Mouse (Mus musculus) hindbrain, embryonic 10.5 days (tissue): Measurements from ENCODE around the gene Pde9a. TPM values are rescaled to one million over a fixed set of nuclear protein-coding genes. Genes with fewer than 3 reads are reported as not detected.

Source experiments
- DNase-seq: peaks from one replicate; pipeline ENCODE4 v3.0.0-alpha.2; 2017; ENCODE audit warnings: low spot score
- H3K27ac ChIP-seq: fragments of 300-500 bp; sonication (generic); 2 replicates; pipeline ENCODE4 v1.5.1; 2016; ENCODE audit warnings: mild to moderate bottlenecking, moderate library complexity
- H3K27me3 ChIP-seq: fragments of 300-500 bp; sonication (generic); 2 replicates; pipeline ENCODE4 v1.6.1; 2016; ENCODE audit warnings: mild to moderate bottlenecking; ENCODE audit not compliant: poor library complexity, insufficient read depth, severe bottlenecking
- H3K36me3 ChIP-seq: fragments of 300-500 bp; sonication (generic); 2 replicates; pipeline ENCODE4 v1.6.1; 2016; ENCODE audit warnings: mild to moderate bottlenecking, moderate library complexity
- H3K4me1 ChIP-seq: fragments of 300-500 bp; sonication (generic); replicated peaks from 2 replicates; pipeline ENCODE4 v1.6.1; 2016; ENCODE audit warnings: mild to moderate bottlenecking
- H3K4me3 ChIP-seq: fragments of 300-500 bp; sonication (generic); 2 replicates; pipeline ENCODE4 v1.5.1; 2016; ENCODE audit warnings: mild to moderate bottlenecking, moderate library complexity
- H3K9me3 ChIP-seq: fragments of 300-500 bp; sonication (generic); 2 replicates; pipeline ENCODE4 v1.6.1; 2016; ENCODE audit warnings: mild to moderate bottlenecking, moderate library complexity
- WGBS: fragments of 180-500 bp; shearing (Covaris S2); methylation state at CpG from one replicate; pipeline ENCODE4 v1.1.7; 2016; 5-methylcytosine and 5-hydroxymethylcytosine counted together
- polyA plus RNA-seq: library from polyadenylated mRNA; unstranded; fragments of >200 nt; fragmentation: Nextera tagmentation; extraction: Ambion mirVana; gene quantifications from 2 replicates; pipeline ENCODE4 v1.2.1, GENCODE M21; 2016

The Pde9a gene
- polyA plus RNA-seq, 1 experiment from 2014 or later = 19.9 TPM

GRCm38 (mm10) chr17:31365586-31366166, 20.3 kb upstream of the Pde9a start:
- H3K4me3 ChIP-seq = no peak overlapping the region
- no peaks in the 10 kb centered on the region; the same call in 1 of the 2 replicates for H3K27me3 ChIP-seq
- no peak overlapping the region for H3K27ac ChIP-seq
- H3K9me3 ChIP-seq = no peaks in the 10 kb centered on the region
- H3K36me3 ChIP-seq = no peaks in the 10 kb centered on the region
- peaks cover 20% of the 10 kb centered on the region for H3K4me1 ChIP-seq
- WGBS = 93% methylated on average over 5 of the region's 5 CpGs
- DNase-seq = no peak

- H3K27me3 ChIP-seq = no peaks in the 10 kb centered on the region
- H3K4me1 ChIP-seq = peaks cover 16% of the 10 kb centered on the region; the same call in 1 of the 2 replicates
- no peak overlapping the region for H3K27ac ChIP-seq
- H3K4me3 ChIP-seq = no peak overlapping the region
- H3K36me3 ChIP-seq = no peaks in the 10 kb centered on the region
- no peaks in the 10 kb centered on the region for H3K9me3 ChIP-seq
- no peak for DNase-seq
- WGBS = 87% methylated on average over 2 of the region's 2 CpGs
These were observed 15.8 kb upstream of the Pde9a start for GRCm38 (mm10) chr17:31370221-31370620.

- Histone ChIP-seq H3K27me3 (no peaks in the 10 kb centered on the region), H3K36me3 (no peaks in the 10 kb centered on the region), H3K4me1 (peaks cover 13% of the 10 kb centered on the region; the same call in 1 of the 2 replicates), H3K27ac (no peak overlapping the region), H3K9me3 (no peaks in the 10 kb centered on the region), H3K4me3 (no peak overlapping the region)
- DNase-seq = peak; percentile 29
These were observed 15.1 kb upstream of the Pde9a start for GRCm38 (mm10) chr17:31370931-31371330.

- 12% methylated on average over 7 of the region's 7 CpGs for WGBS
- no peak overlapping the region for H3K4me3 ChIP-seq
- H3K4me1 ChIP-seq = peaks cover 7% of the 10 kb centered on the region
- DNase-seq = peak; percentile 71
- H3K27me3 ChIP-seq = no peaks in the 10 kb centered on the region
- H3K9me3 ChIP-seq = no peaks in the 10 kb centered on the region
- H3K27ac ChIP-seq = peak overlapping the region; percentile 70
- H3K36me3 ChIP-seq = no peaks in the 10 kb centered on the region
These were observed 8.0 kb upstream of the Pde9a start for GRCm38 (mm10) chr17:31377961-31378360.

- Histone ChIP-seq H3K4me3 (no peak overlapping the region), H3K4me1 (peaks cover 7% of the 10 kb centered on the region), H3K27ac (peak overlapping the region; percentile 70), H3K27me3 (0 out of 2 replicates have a peak, but pooled peaks cover 1% of the 10 kb centered on the region), H3K36me3 (no peaks in the 10 kb centered on the region), H3K9me3 (no peaks in the 10 kb centered on the region)
- 77% methylated on average over 10 of the region's 10 CpGs for WGBS
- no peak for DNase-seq
These were observed 7.6 kb upstream of the Pde9a start for GRCm38 (mm10) chr17:31378361-31378761.

GRCm38 (mm10) chr17:31379086-31379485, 6.9 kb upstream of the Pde9a start:
- Histone ChIP-seq H3K27me3 (peaks cover 8% of the 10 kb centered on the region; the same call in 1 of the 2 replicates), H3K9me3 (no peaks in the 10 kb centered on the region), H3K4me3 (no peak overlapping the region), H3K27ac (no peak overlapping the region), H3K36me3 (no peaks in the 10 kb centered on the region), H3K4me1 (peaks cover 7% of the 10 kb centered on the region)
- no peak for DNase-seq
- WGBS = 68% methylated on average over 2 of the region's 2 CpGs

- Histone ChIP-seq H3K9me3 (no peaks in the 10 kb centered on the region), H3K27ac (no peak overlapping the region), H3K36me3 (no peaks in the 10 kb centered on the region), H3K27me3 (peaks cover 15% of the 10 kb centered on the region; the same call in 1 of the 2 replicates), H3K4me3 (no peak overlapping the region), H3K4me1 (peaks cover 14% of the 10 kb centered on the region)
- no peak for DNase-seq
- WGBS = 92% methylated on average over 8 of the region's 8 CpGs
These were observed 6.1 kb upstream of the Pde9a start for GRCm38 (mm10) chr17:31379863-31380262.

GRCm38 (mm10) chr17:31383320-31383719, 2.7 kb upstream of the Pde9a start:
- H3K36me3 ChIP-seq = no peaks in the 10 kb centered on the region
- no peak overlapping the region for H3K4me3 ChIP-seq
- peaks cover 41% of the 10 kb centered on the region for H3K4me1 ChIP-seq
- no peak overlapping the region for H3K27ac ChIP-seq
- no peak for DNase-seq
- WGBS = 80% methylated on average over 6 of the region's 6 CpGs
- peaks cover 42% of the 10 kb centered on the region for H3K27me3 ChIP-seq
- H3K9me3 ChIP-seq = no peaks in the 10 kb centered on the region

GRCm38 (mm10) chr17:31384968-31385627, 912 bp upstream of the Pde9a start:
- peak overlapping the region; percentile 89 for H3K27ac ChIP-seq
- peak overlapping the region; percentile 78 for H3K4me3 ChIP-seq
- peak; percentile 52 for DNase-seq
- peaks cover 58% of the 10 kb centered on the region for H3K27me3 ChIP-seq
- no peaks in the 10 kb centered on the region for H3K9me3 ChIP-seq
- H3K4me1 ChIP-seq = peaks cover 50% of the 10 kb centered on the region
- 7% methylated on average over 8 of the region's 8 CpGs for WGBS
- no peaks in the 10 kb centered on the region for H3K36me3 ChIP-seq

GRCm38 (mm10) chr17:31386766-31387275, 811 bp downstream of the Pde9a start:
- Histone ChIP-seq H3K27ac (peak overlapping the region; percentile 89), H3K9me3 (no peaks in the 10 kb centered on the region), H3K27me3 (peaks cover 59% of the 10 kb centered on the region), H3K4me3 (peak overlapping the region; percentile 78), H3K36me3 (no peaks in the 10 kb centered on the region), H3K4me1 (peaks cover 54% of the 10 kb centered on the region)
- 17% methylated on average over 7 of the region's 7 CpGs for WGBS
- DNase-seq = no peak

GRCm38 (mm10) chr17:31389432-31390050, 3.5 kb downstream of the Pde9a start:
- Histone ChIP-seq H3K27me3 (peaks cover 47% of the 10 kb centered on the region), H3K4me3 (no peak overlapping the region), H3K9me3 (no peaks in the 10 kb centered on the region), H3K27ac (peak overlapping the region; percentile 45), H3K4me1 (peaks cover 59% of the 10 kb centered on the region), H3K36me3 (no peaks in the 10 kb centered on the region)
- no peak for DNase-seq
- WGBS = 79% methylated on average over 3 of the region's 3 CpGs

- DNase-seq = no peak
- WGBS = 75% methylated on average over 3 of the region's 3 CpGs
- Histone ChIP-seq H3K27ac (no peak overlapping the region), H3K9me3 (no peaks in the 10 kb centered on the region), H3K4me1 (peaks cover 41% of the 10 kb centered on the region), H3K27me3 (peaks cover 35% of the 10 kb centered on the region), H3K4me3 (no peak overlapping the region), H3K36me3 (no peaks in the 10 kb centered on the region)
These were observed 5.5 kb downstream of the Pde9a start for GRCm38 (mm10) chr17:31391462-31391861.

GRCm38 (mm10) chr17:31392041-31392440, 6.0 kb downstream of the Pde9a start:
- H3K27me3 ChIP-seq = peaks cover 30% of the 10 kb centered on the region
- H3K4me3 ChIP-seq = no peak overlapping the region
- H3K9me3 ChIP-seq = no peaks in the 10 kb centered on the region
- WGBS = 88% methylated on average over 5 of the region's 5 CpGs
- peaks cover 35% of the 10 kb centered on the region for H3K4me1 ChIP-seq
- DNase-seq = no peak
- no peak overlapping the region for H3K27ac ChIP-seq
- no peaks in the 10 kb centered on the region for H3K36me3 ChIP-seq
